Mouse (Mus musculus): ENCODE results near the gene Fam210b.

Fam210b gene

GRCm38 (mm10) chr2:172350773-172351172 lies 5.4 kb downstream of the Fam210b start:
- DNase-seq: no peak

GRCm38 (mm10) chr2:172353218-172353617 lies 7.9 kb downstream of the Fam210b start:
- DNase-seq: no peak

GRCm38 (mm10) chr2:172354761-172355160 lies 9.4 kb downstream of the Fam210b start:
- DNase-seq: no peak

GRCm38 (mm10) chr2:172355833-172356232 lies 10.5 kb downstream of the Fam210b start:
- DNase-seq: no peak

- DNase-seq: no peak
Measured at GRCm38 (mm10) chr2:172363176-172363575, 17.8 kb downstream of the Fam210b start.

- peak; percentile 96 for DNase-seq
Measured at GRCm38 (mm10) chr2:172370411-172371223, 25.3 kb downstream of the Fam210b start, which contains the start of the genes Aurka and Cstf1. Gene Aurka, minus strand, starts transcription at chr2:172370535. Gene Cstf1, plus strand, starts transcription at chr2:172370681.

- DNase-seq: no peak
Measured at GRCm38 (mm10) chr2:172371258-172371657, 25.9 kb downstream of the Fam210b start.

- no peak for DNase-seq
Measured at GRCm38 (mm10) chr2:172376551-172376950, 31.2 kb downstream of the Fam210b start.

GRCm38 (mm10) chr2:172376999-172377515 lies 31.7 kb downstream of the Fam210b start:
- no peak for DNase-seq

- peak; percentile 21 for DNase-seq
Measured at GRCm38 (mm10) chr2:172378332-172378731, 33.0 kb downstream of the Fam210b start.

- DNase-seq: no peak
Measured at GRCm38 (mm10) chr2:172380513-172380912, 35.1 kb downstream of the Fam210b start.

GRCm38 (mm10) chr2:172381341-172381740 lies 36.0 kb downstream of the Fam210b start:
- no peak for DNase-seq

GRCm38 (mm10) chr2:172381898-172382297 lies 36.5 kb downstream of the Fam210b start:
- no peak for DNase-seq

- DNase-seq: no peak
Measured at GRCm38 (mm10) chr2:172384715-172385114, 39.4 kb downstream of the Fam210b start.

- no peak for DNase-seq
Measured at GRCm38 (mm10) chr2:172390341-172390740, 45.0 kb downstream of the Fam210b start.

GRCm38 (mm10) chr2:172392041-172392521 lies 46.7 kb downstream of the Fam210b start:
- no peak for DNase-seq

- DNase-seq: no peak
Measured at GRCm38 (mm10) chr2:172393391-172394051, 48.2 kb downstream of the Fam210b start, which contains the start of gene Cass4. Gene Cass4, plus strand, starts transcription at chr2:172393794.

- DNase-seq: no peak
Measured at GRCm38 (mm10) chr2:172394052-172394392, 48.7 kb downstream of the Fam210b start.

- no peak for DNase-seq
Measured at GRCm38 (mm10) chr2:172394671-172395070, 49.3 kb downstream of the Fam210b start.

- DNase-seq: no peak
Measured at GRCm38 (mm10) chr2:172395961-172396360, 50.6 kb downstream of the Fam210b start.

GRCm38 (mm10) chr2:172399901-172400300 lies 54.5 kb downstream of the Fam210b start:
- DNase-seq: no peak

GRCm38 (mm10) chr2:172401116-172401825 lies 55.9 kb downstream of the Fam210b start:
- DNase-seq: peak; percentile 4

- no peak for DNase-seq
Measured at GRCm38 (mm10) chr2:172404239-172404638, 58.9 kb downstream of the Fam210b start.

Measured in kidney, adult 11 months (tissue).